Mouse (Mus musculus) lung, adult 2 months (tissue): Measurements from ENCODE around the gene Dtd1.

Experiments
- CTCF ChIP-seq: fragments of 200-500 bp; IDR thresholded peaks from 2 replicates; pipeline ENCODE4 v1.5.1; 2011; ENCODE audit warnings: mild to moderate bottlenecking, low read length, control low read depth; ENCODE audit not compliant: insufficient read depth
- POLR2A ChIP-seq: fragments of 200-500 bp; IDR thresholded peaks from 2 replicates; pipeline ENCODE4 v1.6.1; 2011; ENCODE audit warnings: low read depth, mild to moderate bottlenecking, control low read depth, low read length, borderline replicate concordance; ENCODE audit errors: extremely low read depth

GRCm38 (mm10) chr2:144741973-144742372, 142.3 kb downstream of the Dtd1 start:
- no peak for TF ChIP-seq POLR2A
- no peak for TF ChIP-seq CTCF
